Mouse (Mus musculus) MEL (cell line): ENCODE measurements around the gene Zfp810. TPM values are rescaled to one million over a fixed set of nuclear protein-coding genes. Genes with fewer than 3 reads are reported as not detected.
A peak's percentile ranks its signal among the peaks of the same experiment; 100 is the strongest.
"Not testable (repeated sequence)": the region's sequence is repeated elsewhere in the genome, so short reads cannot be mapped to it uniquely, and the experiment has no call there.

ENCODE experiments used
- DNase-seq: peaks from one replicate; pipeline ENCODE4 v3.0.0; 2011; ENCODE audit warnings: low read depth, low spot score
- H3K27ac ChIP-seq: 2 replicates; pipeline ENCODE4 v1.5.1; 2012; ENCODE audit warnings: low read depth, mild to moderate bottlenecking, control low read depth, low read length, moderate library complexity; ENCODE audit not compliant: control insufficient read depth
- H3K27me3 ChIP-seq, 2 experiments: fragments of 150-350 bp in 1 of 2; sonication (generic) in 1 of 2; 2 replicates each; pipeline ENCODE4 v1.6.1; 2012; ENCODE audit warnings: low read length in 2 of 2, mild to moderate bottlenecking in 2 of 2, improper control_type of control experiment in 1 of 2, moderate library complexity in 1 of 2; ENCODE audit not compliant: insufficient read depth in 2 of 2, control insufficient read depth in 1 of 2
- H3K36me3 ChIP-seq, 2 experiments: 2 replicates each; pipeline ENCODE4 v1.6.1; 2012 to 2014; ENCODE audit warnings: low read length in 2 of 2, improper control_type of control experiment in 1 of 2, inconsistent platforms in 1 of 2, mild to moderate bottlenecking in 1 of 2; ENCODE audit not compliant: insufficient read depth in 2 of 2, control insufficient read depth in 1 of 2
- H3K4me1 ChIP-seq, 2 experiments: fragments of 150-350 bp in 1 of 2; sonication (generic) in 1 of 2; 2 replicates each; pipeline ENCODE4 v1.6.1; 2012; ENCODE audit warnings: low read length in 2 of 2, improper control_type of control experiment in 1 of 2, mild to moderate bottlenecking in 1 of 2; ENCODE audit not compliant: insufficient read depth in 2 of 2, control insufficient read depth in 1 of 2
- H3K4me3 ChIP-seq, 2 experiments: fragments of 150-350 bp in 1 of 2; sonication (generic) in 1 of 2; 2 replicates each; pipeline ENCODE4 v1.5.1; 2012; ENCODE audit warnings: low read depth in 2 of 2, low read length in 2 of 2, mild to moderate bottlenecking in 2 of 2, moderate library complexity in 2 of 2, control low read depth in 1 of 2, improper control_type of control experiment in 1 of 2; ENCODE audit not compliant: control insufficient read depth in 1 of 2, insufficient read depth in 1 of 2
- H3K79me2 ChIP-seq: 2 replicates; pipeline ENCODE4 v1.6.1; 2012; ENCODE audit warnings: mild to moderate bottlenecking, low read length, moderate library complexity; ENCODE audit not compliant: control insufficient read depth, poor library complexity, insufficient read depth
- H3K9ac ChIP-seq: 2 replicates; pipeline ENCODE4 v1.6.1; 2012; ENCODE audit warnings: low read depth, mild to moderate bottlenecking, control low read depth, low read length, moderate library complexity; ENCODE audit not compliant: control insufficient read depth, poor library complexity, severe bottlenecking
- H3K9me3 ChIP-seq: fragments of 150-350 bp; sonication (generic); replicated peaks from 2 replicates; pipeline ENCODE4 v1.6.1; 2012; ENCODE audit warnings: mild to moderate bottlenecking, low read length, improper control_type of control experiment, moderate library complexity; ENCODE audit not compliant: insufficient read depth
- BHLHE40 ChIP-seq: IDR thresholded peaks from 2 replicates; pipeline ENCODE4 v1.6.1; 2012; ENCODE audit warnings: low read depth, mild to moderate bottlenecking, inconsistent platforms, low read length, improper control_type of control experiment, borderline replicate concordance
- CHD1 ChIP-seq: IDR thresholded peaks from 2 replicates; pipeline ENCODE4 v1.6.1; 2012; ENCODE audit warnings: low read depth, mild to moderate bottlenecking, inconsistent platforms, low read length, improper control_type of control experiment
- CTCF ChIP-seq, 3 experiments: IDR thresholded peaks in 2 of 3; conservative IDR thresholded peaks in 1 of 3; 2 replicates each; pipeline ENCODE4 v1.5.1; 2011 to 2012; ENCODE audit warnings: low read length in 3 of 3, low read depth in 2 of 3, mild to moderate bottlenecking in 2 of 3, improper control_type of control experiment in 1 of 3, inconsistent platforms in 1 of 3, mixed read lengths in 1 of 3, moderate library complexity in 1 of 3; ENCODE audit not compliant: control insufficient read depth in 1 of 3, insufficient read depth in 1 of 3, poor library complexity in 1 of 3, severe bottlenecking in 1 of 3
- EP300 ChIP-seq, 2 experiments: IDR thresholded peaks; 2 replicates each; pipeline ENCODE4 v1.6.1; 2011; ENCODE audit warnings: improper control_type of control experiment in 2 of 2, low read length in 2 of 2, low read depth in 1 of 2, mild to moderate bottlenecking in 1 of 2
- ETS1 ChIP-seq: IDR thresholded peaks from 2 replicates; pipeline ENCODE4 v1.6.1; 2012; ENCODE audit warnings: low read depth, mild to moderate bottlenecking, inconsistent platforms, low read length, improper control_type of control experiment, moderate library complexity
- GATA1 ChIP-seq: IDR thresholded peaks from 2 replicates; pipeline ENCODE4 v1.6.1; 2011; ENCODE audit warnings: low read depth, low read length, improper control_type of control experiment
- HCFC1 ChIP-seq: IDR thresholded peaks from 2 replicates; pipeline ENCODE4 v1.6.1; 2012; ENCODE audit warnings: low read depth, mild to moderate bottlenecking, inconsistent platforms, low read length, improper control_type of control experiment, moderate library complexity
- MAFK ChIP-seq: IDR thresholded peaks from 2 replicates; pipeline ENCODE4 v1.6.1; 2011; ENCODE audit warnings: low read depth, mild to moderate bottlenecking, low read length, improper control_type of control experiment, borderline replicate concordance
- MYB ChIP-seq: IDR thresholded peaks from 2 replicates; pipeline ENCODE4 v1.6.1; 2011; ENCODE audit warnings: mild to moderate bottlenecking, low read depth, low read length, improper control_type of control experiment
- RCOR1 ChIP-seq: IDR thresholded peaks from 2 replicates; pipeline ENCODE4 v1.6.1; 2012; ENCODE audit warnings: low read depth, mild to moderate bottlenecking, inconsistent platforms, low read length, improper control_type of control experiment
- SIN3A ChIP-seq: IDR thresholded peaks from 2 replicates; pipeline ENCODE4 v1.6.1; 2012; ENCODE audit warnings: low read length, improper control_type of control experiment, inconsistent platforms
- TAL1 ChIP-seq: IDR thresholded peaks from 2 replicates; pipeline ENCODE4 v1.6.1; 2012; ENCODE audit warnings: mild to moderate bottlenecking, inconsistent platforms, low read length, moderate library complexity, mixed read lengths
- TBP ChIP-seq: IDR thresholded peaks from 2 replicates; pipeline ENCODE4 v1.8.0; 2011; ENCODE audit warnings: low read depth, low read length, improper control_type of control experiment
- TCF12 ChIP-seq: IDR thresholded peaks from 2 replicates; pipeline ENCODE4 v1.6.1; 2014; ENCODE audit warnings: low read depth, mild to moderate bottlenecking, inconsistent platforms, low read length, improper control_type of control experiment, moderate library complexity
- polyA plus RNA-seq, 2 experiments: library from polyadenylated mRNA; stranded (reverse) in 1 of 2; unstranded in 1 of 2; fragments of >175 nt in 1 of 2; fragments of >200 nt in 1 of 2; gene quantifications; 2 replicates each; pipeline versions ENCODE4 v1.2.1 to v1.2.4; 2012; ENCODE audit warnings: low replicate concordance in 2 of 2, low read depth in 1 of 2; ENCODE audit not compliant: insufficient read length in 2 of 2, insufficient read depth in 1 of 2, missing spikeins in 1 of 2
- total RNA-seq: library from RNA; depleted of rRNA; stranded (reverse); fragments of 300-350 nt; gene quantifications from 2 replicates; pipeline ENCODE4 v1.2.3, GENCODE M21; 2012

Zfp810 gene
- total and polyA plus RNA-seq, 3 experiments: 0.13 TPM; not detected in 2

GRCm38 (mm10) chr9:22319109-22319508, 11.7 kb upstream of the Zfp810 start:
- DNase-seq: no peak
- Histone ChIP-seq H3K4me3 (no peak overlapping the region), H3K4me1 (peaks cover 11 to 14% of the 10 kb centered on the region in 2 experiments), H3K9ac (no peak overlapping the region), H3K27me3 (no peaks in the 10 kb centered on the region), H3K36me3 (peaks cover 0 to 11% of the 10 kb centered on the region in 2 experiments; a peak in 2 of 4 replicates), H3K79me2 (no peaks in the 10 kb centered on the region), H3K9me3 (no peaks in the 10 kb centered on the region), H3K27ac (no peak overlapping the region)
- TF ChIP-seq RCOR1: peak; percentile 97
- TF ChIP-seq CTCF (IDR thresholded peaks at IDR 0.05 in 2 of 3, conservative IDR thresholded peaks at IDR 0.05 in 1 of 3; ENCODE audit: control insufficient read depth in 1 of 3, insufficient read depth in 1 of 3, low read depth in 2 of 3, low read length in 3 of 3, poor library complexity in 1 of 3, severe bottlenecking in 1 of 3): no peak
- TF ChIP-seq EP300 (IDR thresholded peaks at IDR 0.05; ENCODE audit: low read depth in 1 of 2, low read length in 2 of 2): peak in 1 of 2 experiments; percentile 27; a peak in 1 of 4 replicates
- TF ChIP-seq MAFK: 0 out of 2 replicates have a peak, but pooled peaks have one; percentile 54
- 0 out of 2 replicates have a peak, but pooled peaks have one; percentile 12 for TF ChIP-seq TCF12
- TF ChIP-seq TAL1: no peak
- TF ChIP-seq BHLHE40: no peak
- no peak for TF ChIP-seq CHD1
- TF ChIP-seq GATA1: peak; percentile 73
- TF ChIP-seq ETS1: peak; percentile 33; the same call in 1 of the 2 replicates
- no peak for TF ChIP-seq MYB
- no peak for TF ChIP-seq TBP

- H3K27ac ChIP-seq, DNase-seq: not testable (repeated sequence)
Measured at GRCm38 (mm10) chr9:22316047-22316446, 8.6 kb upstream of the Zfp810 start.

GRCm38 (mm10) chr9:22314066-22314465, 6.6 kb upstream of the Zfp810 start:
- H3K4me3 ChIP-seq: no peak overlapping the region
- no peaks in the 10 kb centered on the region for H3K9me3 ChIP-seq
- peaks cover 0 to 16% of the 10 kb centered on the region in 2 experiments; a peak in 2 of 4 replicates for H3K36me3 ChIP-seq
- H3K27ac ChIP-seq: no peak overlapping the region
- TF ChIP-seq SIN3A (0 out of 2 replicates have a peak, but pooled peaks have one; percentile 10), EP300 (IDR thresholded peaks at IDR 0.05; ENCODE audit: low read depth in 1 of 2, low read length in 2 of 2) (0 out of 4 replicates have a peak, but pooled peaks of 1 of the 2 experiments have one; percentile 13), MAFK (0 out of 2 replicates have a peak, but pooled peaks have one; percentile 22), TAL1 (no peak), HCFC1 (no peak)
- TF ChIP-seq, all 39 proteins: peak for 3
- Histone ChIP-seq H3K4me1 (peaks cover 0 to 11% of the 10 kb centered on the region in 2 experiments), H3K27me3 (no peaks in the 10 kb centered on the region), H3K79me2 (no peaks in the 10 kb centered on the region), H3K9ac (no peak overlapping the region)
- DNase-seq: peak; percentile 57

More at GRCm38 (mm10) chr9:22316047-22316446, 8.6 kb upstream of the Zfp810 start:
- Histone ChIP-seq H3K4me1 (peaks cover 0 to 11% of the 10 kb centered on the region in 2 experiments), H3K36me3 (peaks cover 0 to 16% of the 10 kb centered on the region in 2 experiments; a peak in 2 of 4 replicates)
- H3K79me2 ChIP-seq, H3K9me3 ChIP-seq, H3K9ac ChIP-seq, H3K4me3 ChIP-seq, H3K27me3 ChIP-seq: not testable (repeated sequence)
